Mouse (Mus musculus) heart, adult 9 months (tissue): ENCODE measurements around the gene Gm21953.
"Not testable (repeated sequence)": the region's sequence is repeated elsewhere in the genome, so short reads cannot be mapped to it uniquely, and the experiment has no call there.

Experiments used
- DNase-seq, 2 experiments: peaks; one replicate each; pipeline ENCODE4 v3.0.0; 2022; ENCODE audit warnings: low spot score in 2 of 2

The Gm21953 gene

GRCm38 (mm10) chr4:42293967-42294366 is at the start of gene Gm21953:
Gene Gm21953, plus strand, starts transcription at chr4:42294267.
- not testable (repeated sequence) for DNase-seq

- not testable (repeated sequence) for DNase-seq
Measured at GRCm38 (mm10) chr4:42255467-42255866, 38.6 kb upstream of the Gm21953 start, which contains the start of gene Ccl21b. Gene Ccl21b, plus strand, starts transcription at chr4:42255767.

- DNase-seq, result not testable (repeated sequence)
Measured at GRCm38 (mm10) chr4:42318034-42318433, 24.0 kb downstream of the Gm21953 start, which contains the start of gene Fam205a3. Gene Fam205a3, plus strand, starts transcription at chr4:42318334.
